Mouse (Mus musculus): ENCODE measurements around the gene Man2a1.

DNA sequence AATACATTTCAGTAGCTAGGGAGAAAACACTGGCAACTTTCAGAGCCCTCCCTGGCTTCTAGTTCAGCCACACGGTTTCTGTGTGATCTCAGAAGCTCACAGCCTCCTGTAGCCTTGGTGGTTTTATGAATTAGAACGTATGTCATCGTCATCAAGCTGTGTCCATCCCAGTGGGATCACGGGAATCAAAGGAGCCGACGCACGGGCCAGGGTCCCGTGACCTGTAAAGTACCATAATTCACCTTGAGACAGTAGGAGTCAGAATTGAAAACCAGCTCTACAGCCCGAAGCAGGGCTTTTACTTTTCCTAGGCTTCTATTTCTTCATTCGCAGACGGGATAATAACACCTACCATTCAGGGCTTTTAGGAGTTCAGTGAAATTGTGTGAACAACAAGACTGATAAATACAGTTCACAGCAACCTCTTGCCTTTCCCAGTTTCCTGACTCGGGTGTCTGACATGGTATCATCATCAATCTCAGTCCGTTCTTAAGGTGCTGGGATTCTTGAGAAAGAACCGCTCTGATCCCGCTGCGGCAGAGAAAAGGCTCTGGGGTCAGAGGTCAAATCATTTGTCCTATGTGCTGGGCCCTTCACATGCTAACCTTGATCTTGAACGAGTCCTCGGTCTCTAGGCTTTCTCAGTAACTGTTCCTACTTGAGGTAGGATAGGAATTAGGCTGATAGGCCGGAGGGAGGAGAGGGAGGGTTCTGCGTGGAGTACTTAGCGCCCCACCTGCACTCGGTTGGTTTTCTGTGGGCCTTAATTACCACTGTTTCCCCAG lies 43.7 kb upstream of the Man2a1 start:
- no peak for TF ChIP-seq CTCF (IDR thresholded peaks at IDR 0.05; ENCODE audit: low read depth, low read length)
- no peak for TF ChIP-seq POLR2A (IDR thresholded peaks at IDR 0.05; ENCODE audit: extremely low read depth, insufficient read depth, low read length)
